Mouse (Mus musculus): ENCODE data around the gene Nbr1.
"Not testable (repeated sequence)": the region's sequence is repeated elsewhere in the genome, so short reads cannot be mapped to it uniquely, and the experiment has no call there.

Gene Nbr1

DNA sequence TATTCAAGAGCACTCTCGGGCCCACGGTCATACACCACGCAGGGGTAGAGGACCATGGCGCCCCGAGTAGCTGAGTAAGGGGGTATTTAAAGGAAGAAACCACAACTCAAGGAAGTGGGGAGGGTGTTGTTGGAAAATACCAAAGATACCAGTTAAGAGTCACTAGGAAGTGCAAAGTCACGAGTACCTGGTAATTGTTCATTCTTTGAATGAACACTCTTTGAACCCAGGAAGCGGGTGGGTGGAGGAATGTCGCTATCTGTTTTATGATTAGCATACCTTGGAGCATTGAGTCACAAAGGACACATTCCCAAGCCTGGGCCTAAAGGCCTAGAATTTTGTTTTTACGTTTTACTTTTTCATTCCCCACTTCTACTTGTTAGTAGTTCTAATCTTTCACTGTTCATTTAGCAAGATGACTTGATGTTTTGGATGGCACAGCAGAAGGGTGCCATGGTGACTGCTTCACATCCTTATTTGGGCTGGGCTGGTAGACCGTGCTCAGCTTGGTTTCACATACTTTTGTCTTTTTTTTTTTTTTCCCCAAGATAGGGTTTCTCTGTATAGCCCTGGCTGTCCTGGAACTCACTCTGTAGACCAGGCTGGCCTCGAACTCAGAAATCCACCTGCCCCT is 68.2 kb downstream of the Nbr1 start:
- not testable (repeated sequence) for DNase-seq (ENCODE audit: low spot score in 2 of 2)

DNA sequence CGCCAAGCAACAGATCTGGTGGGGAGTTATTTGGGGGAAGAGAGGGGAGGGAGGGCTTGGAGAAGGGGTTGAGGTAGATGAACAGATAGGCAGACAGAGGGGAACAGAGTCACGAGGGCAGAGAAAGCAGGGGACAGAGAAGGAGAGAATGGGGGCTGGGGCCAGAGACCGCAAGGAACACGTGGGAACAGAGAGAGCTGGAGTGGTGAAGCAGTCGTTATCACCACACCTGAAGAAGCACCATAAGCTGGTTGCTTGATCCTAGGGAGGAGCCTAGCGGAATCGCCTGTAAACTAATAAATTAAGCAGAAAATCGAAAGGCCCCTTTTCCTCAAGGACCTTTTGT is 74.7 kb downstream of the Nbr1 start:
- no peak for DNase-seq (ENCODE audit: low spot score in 2 of 2)

DNA sequence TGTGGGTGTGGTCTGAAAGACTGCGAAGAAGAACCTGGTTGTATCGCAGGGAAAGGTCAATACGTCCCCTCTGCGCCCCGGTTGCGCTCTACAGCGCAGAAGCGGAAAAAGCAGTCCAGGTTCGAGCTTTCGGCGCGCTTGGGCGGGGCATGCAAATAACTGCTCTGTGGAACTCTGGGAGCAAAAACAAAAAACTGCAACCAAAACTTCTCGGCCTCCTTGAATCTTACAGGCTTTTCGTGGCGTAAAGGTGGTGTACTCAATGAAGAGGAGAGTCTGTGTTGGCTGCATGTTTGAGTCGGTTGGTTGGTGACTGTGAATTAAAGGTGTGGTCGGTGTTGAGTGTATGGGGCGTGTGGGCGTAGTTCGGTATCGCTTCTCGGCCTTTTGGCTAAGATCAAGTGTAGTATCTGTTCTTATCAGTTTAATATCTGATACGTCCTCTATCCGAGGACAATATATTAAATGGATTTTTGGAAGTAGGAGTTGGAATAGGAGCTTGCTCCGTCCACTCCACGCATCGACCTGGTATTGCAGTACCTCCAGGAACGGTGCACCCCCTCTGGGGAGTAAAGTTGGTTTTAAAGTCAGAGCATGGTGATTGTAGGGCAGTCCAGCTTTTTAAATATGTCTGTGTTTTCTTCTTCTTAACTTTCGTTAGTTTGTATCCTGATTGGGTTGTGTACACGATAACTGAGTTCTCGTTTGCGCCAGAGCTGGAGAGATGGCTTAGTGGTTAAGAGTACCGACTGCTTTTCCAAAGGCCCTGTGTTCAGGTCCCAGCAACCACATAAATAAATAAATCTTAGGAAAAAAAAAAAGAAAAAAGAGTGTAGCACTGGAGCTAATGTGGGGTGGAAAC is 75.3 kb downstream of the Nbr1 start, which contains the start of gene Rdm1:
Gene Rdm1, plus strand, starts transcription at position 201 of the 862 bp plus-strand sequence.
- peak; percentile 72 to 79 for DNase-seq (ENCODE audit: low spot score in 2 of 2)

DNA sequence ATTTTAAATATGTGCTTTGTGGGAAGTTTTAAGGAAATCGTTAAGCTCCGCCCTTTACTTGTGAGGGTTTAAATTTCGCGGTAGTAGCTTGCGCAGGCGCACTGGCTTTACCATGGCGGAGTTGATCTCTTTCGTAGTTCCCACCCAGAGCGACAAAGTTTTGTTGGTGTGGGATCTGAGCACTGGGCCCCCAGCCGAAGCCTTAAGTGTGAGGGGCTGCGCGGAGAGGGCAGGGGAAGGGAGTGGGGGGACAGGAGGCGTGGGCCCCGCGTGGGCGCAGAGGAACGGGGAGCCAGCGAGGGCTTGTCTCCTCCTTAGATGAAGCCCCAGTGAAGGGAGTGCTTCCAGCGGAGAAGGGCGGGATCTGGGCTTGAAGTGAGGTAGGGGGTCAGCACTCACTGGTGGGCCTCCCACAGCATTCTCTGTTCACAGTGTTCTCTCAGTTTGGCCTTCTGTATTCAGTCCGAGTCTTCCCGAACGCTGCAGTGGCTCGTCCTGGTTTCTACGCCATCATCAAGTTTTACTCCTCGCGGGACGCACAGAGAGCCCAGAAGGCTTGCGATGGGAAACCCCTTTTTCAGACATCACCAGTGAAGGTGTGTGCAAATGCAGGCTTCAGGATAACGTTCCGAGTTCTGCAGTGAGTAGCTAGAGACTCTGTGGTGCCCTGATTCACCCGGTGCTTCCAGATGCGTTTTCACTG is 76.1 kb downstream of the Nbr1 start:
- peak; percentile 79 to 87 for DNase-seq (ENCODE audit: low spot score in 2 of 2)

DNA sequence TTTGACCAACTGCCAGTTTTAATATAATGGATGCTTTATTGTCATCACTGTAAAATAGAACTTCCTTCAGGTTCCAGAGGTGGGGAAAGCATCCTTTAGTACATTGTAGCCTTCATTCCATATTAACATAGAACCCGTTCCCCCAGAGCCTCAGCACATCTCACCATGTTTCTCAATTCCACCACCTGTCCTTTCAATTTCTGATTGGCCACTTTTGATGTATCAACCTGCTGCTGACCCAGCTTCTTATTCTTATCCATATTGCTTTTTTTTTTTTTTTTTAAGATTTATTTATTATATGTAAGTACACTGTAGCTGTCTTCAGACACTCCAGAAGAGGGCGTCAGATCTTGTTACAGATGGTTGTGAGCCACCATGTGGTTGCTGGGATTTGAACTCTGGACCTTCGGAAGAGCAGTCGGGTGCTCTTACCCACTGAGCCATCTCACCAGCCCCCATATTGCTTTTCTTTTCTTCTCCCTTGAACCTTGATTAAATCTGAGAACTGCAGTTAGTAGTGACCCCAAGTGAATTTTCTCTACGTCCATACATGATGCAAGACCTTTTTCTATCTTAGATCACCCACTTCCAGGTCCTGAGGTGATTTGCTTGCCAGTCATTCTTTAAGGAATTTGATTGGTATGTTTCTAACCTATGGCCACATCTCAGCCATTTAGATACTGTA is 76.9 kb downstream of the Nbr1 start:
- not testable (repeated sequence) for DNase-seq (ENCODE audit: low spot score in 2 of 2)
